Mouse (Mus musculus): ENCODE data around the gene Prss22. TPM values are rescaled to one million over a fixed set of nuclear protein-coding genes. Genes with fewer than 3 reads are reported as not detected.

Gene Prss22
- polyA plus RNA-seq, 1 experiment from 2014 or later: 1.6 TPM

GRCm38 (mm10) chr17:24015727-24016126 is 17.8 kb upstream of the Prss22 start:
- H3K4me2 ChIP-seq: no peak overlapping the region
- H3K4me1 ChIP-seq: peaks cover 7% of the 10 kb centered on the region; the same call in 1 of the 2 replicates
- no peaks in the 10 kb centered on the region for H3K36me3 ChIP-seq
- H3K9me3 ChIP-seq: no peaks in the 10 kb centered on the region
- ATAC-seq (ENCODE audit: borderline replicate concordance, extremely low read depth, low FRiP score, low TSS enrichment): no peak
- no peak overlapping the region for H3K4me3 ChIP-seq
- H3K9ac ChIP-seq: no peak overlapping the region
- H3K27me3 ChIP-seq: no peaks in the 10 kb centered on the region
- WGBS: 33% methylated on average over 14 of the region's 14 CpGs
- no peak overlapping the region for H3K27ac ChIP-seq

GRCm38 (mm10) chr17:24014433-24014965 is 16.6 kb upstream of the Prss22 start:
- Histone ChIP-seq H3K4me2 (no peak overlapping the region), H3K36me3 (no peaks in the 10 kb centered on the region), H3K27ac (no peak overlapping the region), H3K4me3 (no peak overlapping the region), H3K9me3 (no peaks in the 10 kb centered on the region), H3K9ac (no peak overlapping the region), H3K27me3 (no peaks in the 10 kb centered on the region), H3K4me1 (no peaks in the 10 kb centered on the region)
- no peak for ATAC-seq (ENCODE audit: borderline replicate concordance, extremely low read depth, low FRiP score, low TSS enrichment)
- 70% methylated on average over 5 of the region's 5 CpGs for WGBS

GRCm38 (mm10) chr17:24012921-24013320 is 15.0 kb upstream of the Prss22 start:
- Histone ChIP-seq H3K27ac (no peak overlapping the region), H3K27me3 (no peaks in the 10 kb centered on the region), H3K9me3 (no peaks in the 10 kb centered on the region), H3K4me3 (no peak overlapping the region), H3K4me1 (no peaks in the 10 kb centered on the region), H3K9ac (no peak overlapping the region), H3K36me3 (no peaks in the 10 kb centered on the region), H3K4me2 (no peak overlapping the region)
- ATAC-seq (ENCODE audit: borderline replicate concordance, extremely low read depth, low FRiP score, low TSS enrichment): no peak
- 78% methylated on average over 2 of the region's 2 CpGs for WGBS

DNA sequence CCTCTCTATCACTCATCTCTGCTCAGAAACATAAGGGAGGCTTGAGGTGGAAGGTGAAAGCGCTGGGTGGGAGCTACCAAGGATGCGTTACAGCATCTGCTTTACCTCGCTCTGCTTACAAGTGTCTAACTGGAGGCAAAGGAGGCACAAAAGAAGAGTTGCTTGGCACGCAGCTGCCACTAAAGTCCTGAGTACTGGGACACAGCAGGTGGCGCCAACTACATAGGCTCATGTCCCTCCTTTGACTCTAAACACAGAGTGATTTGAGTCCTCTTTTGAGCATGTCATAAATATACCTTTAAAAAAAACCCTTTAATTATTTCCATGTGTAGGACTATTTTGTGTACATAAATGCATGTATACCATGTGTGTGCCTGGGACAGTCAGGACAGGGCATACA is 11.7 kb upstream of the Prss22 start:
- H3K36me3 ChIP-seq: no peaks in the 10 kb centered on the region
- no peak overlapping the region for H3K4me3 ChIP-seq
- H3K4me1 ChIP-seq: no peaks in the 10 kb centered on the region
- no peaks in the 10 kb centered on the region for H3K27me3 ChIP-seq
- H3K9ac ChIP-seq: no peak overlapping the region
- WGBS: 57% methylated on average over 5 of the region's 5 CpGs
- ATAC-seq (ENCODE audit: borderline replicate concordance, extremely low read depth, low FRiP score, low TSS enrichment): no peak
- H3K4me2 ChIP-seq: no peak overlapping the region
- no peaks in the 10 kb centered on the region for H3K9me3 ChIP-seq
- no peak overlapping the region for H3K27ac ChIP-seq

- Histone ChIP-seq H3K36me3 (no peaks in the 10 kb centered on the region), H3K9ac (no peak overlapping the region)
- no peak for ATAC-seq (ENCODE audit: borderline replicate concordance, extremely low read depth, low FRiP score, low TSS enrichment)
Observed at GRCm38 (mm10) chr17:24008105-24008504, 10.2 kb upstream of the Prss22 start.

GRCm38 (mm10) chr17:24007391-24007790 is 9.5 kb upstream of the Prss22 start:
- Histone ChIP-seq H3K27ac (no peak overlapping the region), H3K27me3 (no peaks in the 10 kb centered on the region), H3K36me3 (no peaks in the 10 kb centered on the region), H3K4me3 (no peak overlapping the region), H3K4me2 (no peak overlapping the region), H3K4me1 (no peaks in the 10 kb centered on the region), H3K9ac (no peak overlapping the region), H3K9me3 (no peaks in the 10 kb centered on the region)
- ATAC-seq (ENCODE audit: borderline replicate concordance, extremely low read depth, low FRiP score, low TSS enrichment): no peak
- WGBS: 63% methylated on average over 1 of the region's 1 CpGs

More at GRCm38 (mm10) chr17:24008105-24008504, 10.2 kb upstream of the Prss22 start:
- H3K27me3 ChIP-seq: no peaks in the 10 kb centered on the region
- WGBS: 66% methylated on average over 4 of the region's 4 CpGs
- H3K4me1 ChIP-seq: no peaks in the 10 kb centered on the region
- H3K9me3 ChIP-seq: no peaks in the 10 kb centered on the region
- no peak overlapping the region for H3K4me3 ChIP-seq
- H3K27ac ChIP-seq: no peak overlapping the region
- no peak overlapping the region for H3K4me2 ChIP-seq

GRCm38 (mm10) chr17:24006930-24007329 is 9.0 kb upstream of the Prss22 start:
- Histone ChIP-seq H3K4me1 (no peaks in the 10 kb centered on the region), H3K27me3 (no peaks in the 10 kb centered on the region), H3K9me3 (no peaks in the 10 kb centered on the region), H3K4me3 (no peak overlapping the region), H3K27ac (no peak overlapping the region), H3K36me3 (no peaks in the 10 kb centered on the region), H3K4me2 (no peak overlapping the region), H3K9ac (no peak overlapping the region)
- WGBS: 48% methylated on average over 2 of the region's 2 CpGs
- ATAC-seq (ENCODE audit: borderline replicate concordance, extremely low read depth, low FRiP score, low TSS enrichment): no peak

DNA sequence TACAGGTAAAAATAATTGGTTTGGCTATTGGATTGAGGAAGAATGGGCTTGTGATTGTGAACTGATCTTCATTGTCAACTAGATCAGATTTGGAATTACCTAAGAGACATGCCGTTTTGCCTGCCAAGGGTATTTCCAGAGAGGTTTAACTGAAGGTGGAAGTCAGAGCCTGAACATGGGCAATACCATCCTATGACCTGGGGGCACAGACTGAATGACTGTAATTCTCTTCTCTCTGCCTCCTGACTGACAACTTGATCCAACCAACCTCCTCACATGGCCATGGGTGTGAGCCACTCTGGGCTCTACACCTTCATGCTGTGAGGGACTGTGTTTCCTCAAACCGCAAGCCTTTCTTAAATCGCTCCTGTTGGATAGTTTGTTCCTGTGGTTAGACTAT is 7.1 kb upstream of the Prss22 start:
- WGBS: 95% methylated on average over 3 of the region's 3 CpGs
- Histone ChIP-seq H3K4me2 (no peak overlapping the region), H3K4me1 (no peaks in the 10 kb centered on the region), H3K36me3 (no peaks in the 10 kb centered on the region), H3K9ac (no peak overlapping the region), H3K4me3 (no peak overlapping the region), H3K27ac (no peak overlapping the region), H3K9me3 (no peaks in the 10 kb centered on the region), H3K27me3 (no peaks in the 10 kb centered on the region)
- ATAC-seq (ENCODE audit: borderline replicate concordance, extremely low read depth, low FRiP score, low TSS enrichment): no peak

DNA sequence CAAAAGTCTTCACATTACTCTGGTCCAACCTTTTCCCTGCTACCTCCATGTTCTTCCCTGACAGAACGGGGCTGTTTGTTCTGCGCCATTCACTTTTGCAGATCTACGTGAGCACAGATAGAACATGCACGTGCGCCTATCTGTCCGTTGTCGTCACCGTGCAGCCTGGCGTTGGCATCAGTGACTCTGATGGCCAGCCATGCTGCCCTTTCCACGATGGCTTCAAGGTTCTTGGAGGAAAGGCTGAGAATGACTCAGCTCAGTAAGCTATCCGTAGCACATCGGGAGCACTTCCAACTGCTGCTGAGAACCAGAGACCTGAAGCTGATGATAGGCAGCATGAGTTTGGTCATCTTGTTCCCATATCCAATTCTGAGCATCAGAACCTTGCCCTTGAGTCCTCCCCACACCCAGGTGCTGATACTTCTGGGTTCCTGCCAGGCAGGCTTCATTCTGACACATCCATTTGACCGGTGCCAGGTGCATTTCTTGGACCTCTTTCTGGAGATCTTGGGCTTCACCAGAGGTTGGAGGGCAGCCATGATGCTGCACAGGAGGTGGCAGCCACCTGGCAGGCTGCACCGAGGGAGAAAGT is 6.3 kb upstream of the Prss22 start:
- Histone ChIP-seq H3K36me3 (no peaks in the 10 kb centered on the region), H3K4me1 (no peaks in the 10 kb centered on the region), H3K27me3 (no peaks in the 10 kb centered on the region), H3K4me3 (no peak overlapping the region), H3K4me2 (no peak overlapping the region), H3K9me3 (no peaks in the 10 kb centered on the region), H3K27ac (no peak overlapping the region), H3K9ac (no peak overlapping the region)
- 87% methylated on average over 14 of the region's 14 CpGs for WGBS
- no peak for ATAC-seq (ENCODE audit: borderline replicate concordance, extremely low read depth, low FRiP score, low TSS enrichment)

DNA sequence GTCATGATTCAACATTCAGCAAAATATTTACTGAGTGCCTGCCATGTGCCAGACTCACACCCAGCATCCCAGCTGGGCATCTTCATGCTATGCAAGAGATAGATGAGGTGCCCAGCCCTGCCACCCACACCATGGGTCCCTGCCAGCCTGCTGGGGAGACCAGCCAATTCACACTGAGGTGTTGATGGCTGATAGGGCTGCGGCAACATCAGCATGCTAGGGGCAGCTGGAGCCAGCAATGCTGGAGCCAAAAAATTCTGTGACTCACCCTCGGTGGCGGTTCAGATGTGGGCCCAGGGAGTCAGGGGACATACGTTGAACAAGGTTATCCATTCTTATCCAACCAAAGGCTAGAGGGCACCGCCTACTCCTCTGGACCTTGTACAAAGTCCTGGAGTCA is 2.5 kb upstream of the Prss22 start:
- H3K4me3 ChIP-seq: no peak overlapping the region
- H3K36me3 ChIP-seq: no peaks in the 10 kb centered on the region
- H3K4me1 ChIP-seq: peaks cover 13% of the 10 kb centered on the region; the same call in 1 of the 2 replicates
- no peak overlapping the region for H3K9ac ChIP-seq
- H3K27ac ChIP-seq: no peak overlapping the region
- ATAC-seq (ENCODE audit: borderline replicate concordance, extremely low read depth, low FRiP score, low TSS enrichment): peak; percentile 45; the same call in 1 of the 2 replicates
- H3K9me3 ChIP-seq: no peaks in the 10 kb centered on the region
- H3K4me2 ChIP-seq: no peak overlapping the region
- no peaks in the 10 kb centered on the region for H3K27me3 ChIP-seq
- WGBS: 34% methylated on average over 5 of the region's 5 CpGs

DNA sequence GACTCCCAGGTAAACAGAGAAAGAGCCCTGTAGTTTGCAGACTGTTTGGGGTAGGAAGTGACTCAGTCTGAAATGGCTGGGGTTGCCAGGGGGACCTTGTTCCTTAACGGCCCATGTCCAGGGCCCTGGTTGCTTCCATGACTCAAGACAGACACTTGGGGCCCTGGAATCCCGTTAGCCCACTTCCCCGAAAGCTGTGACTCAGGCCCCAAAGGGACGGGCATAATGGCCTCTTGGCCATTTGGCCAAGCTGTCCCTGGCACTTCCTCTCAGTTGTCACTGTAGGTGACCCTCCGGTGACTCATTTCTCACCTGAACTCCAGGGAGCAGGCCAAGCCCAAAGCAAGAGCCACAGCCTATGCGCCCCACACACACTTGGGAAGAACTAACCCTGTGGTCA is 483 bp upstream of the Prss22 start:
- H3K4me2 ChIP-seq: no peak overlapping the region
- no peaks in the 10 kb centered on the region for H3K36me3 ChIP-seq
- H3K27me3 ChIP-seq: no peaks in the 10 kb centered on the region
- no peak for ATAC-seq (ENCODE audit: borderline replicate concordance, extremely low read depth, low FRiP score, low TSS enrichment)
- H3K4me3 ChIP-seq: no peak overlapping the region
- peaks cover 16% of the 10 kb centered on the region; the same call in 1 of the 2 replicates for H3K4me1 ChIP-seq
- H3K9me3 ChIP-seq: no peaks in the 10 kb centered on the region
- H3K27ac ChIP-seq: no peak overlapping the region
- no peak overlapping the region for H3K9ac ChIP-seq
- 40% methylated on average over 6 of the region's 6 CpGs for WGBS

- no peak for ATAC-seq (ENCODE audit: borderline replicate concordance, extremely low read depth, low FRiP score, low TSS enrichment)
Observed at GRCm38 (mm10) chr17:23995421-23995820, 2.5 kb downstream of the Prss22 start.

More at GRCm38 (mm10) chr17:23995421-23995820, 2.5 kb downstream of the Prss22 start:
- Histone ChIP-seq H3K4me1 (peaks cover 20% of the 10 kb centered on the region), H3K36me3 (no peaks in the 10 kb centered on the region), H3K4me3 (no peak overlapping the region), H3K9ac (no peak overlapping the region), H3K4me2 (no peak overlapping the region), H3K9me3 (no peaks in the 10 kb centered on the region), H3K27me3 (no peaks in the 10 kb centered on the region), H3K27ac (no peak overlapping the region)
- 29% methylated on average over 1 of the region's 1 CpGs for whole genome bisulfite sequencing
